Mouse (Mus musculus) forebrain, embryonic 14.5 days (tissue): ENCODE measurements around the gene Spsb1. TPM values are rescaled to one million over a fixed set of nuclear protein-coding genes. Genes with fewer than 3 reads are reported as not detected.
A peak's percentile ranks its signal among the peaks of the same experiment; 100 is the strongest.

Source experiments
- ATAC-seq: fragments of 200-750 bp; cut with Nextera tagmentation; 2 replicates; pipeline ENCODE4 v1.8.0; 2017; ENCODE audit warnings: mild to moderate bottlenecking, moderate library complexity
- DNase-seq: peaks from one replicate; pipeline ENCODE4 v3.0.0-alpha.2; 2015; ENCODE audit warnings: low spot score
- H3K27ac ChIP-seq: fragments of 300-500 bp; sonication (generic); 2 replicates; pipeline ENCODE4 v1.5.1; 2014; ENCODE audit warnings: low read depth, mild to moderate bottlenecking, control low read depth, low read length, moderate library complexity
- H3K27me3 ChIP-seq: fragments of 300-500 bp; sonication (generic); replicated peaks from 2 replicates; pipeline ENCODE4 v1.6.1; 2014; ENCODE audit warnings: low read length, control low read depth, mixed read lengths; ENCODE audit not compliant: control insufficient read depth, insufficient read depth
- H3K36me3 ChIP-seq: fragments of 300-500 bp; sonication (generic); 2 replicates; pipeline ENCODE4 v1.6.1; 2014; ENCODE audit warnings: low read length, control low read depth; ENCODE audit not compliant: control insufficient read depth, insufficient read depth
- H3K4me1 ChIP-seq: fragments of 300-500 bp; sonication (generic); 2 replicates; pipeline ENCODE4 v1.6.1; 2014; ENCODE audit warnings: antibody characterized with exemption, low read length, control low read depth; ENCODE audit not compliant: control insufficient read depth, insufficient read depth
- H3K4me2 ChIP-seq: fragments of 300-500 bp; sonication (generic); 2 replicates; pipeline ENCODE4 v1.6.1; 2014; ENCODE audit warnings: mild to moderate bottlenecking, control low read depth, low read length
- H3K4me3 ChIP-seq: fragments of 300-500 bp; sonication (generic); 2 replicates; pipeline ENCODE4 v1.5.1; 2014; ENCODE audit warnings: low read depth, low read length, control low read depth
- H3K9ac ChIP-seq: fragments of 300-500 bp; sonication (generic); 2 replicates; pipeline ENCODE4 v1.6.1; 2014; ENCODE audit warnings: mild to moderate bottlenecking, low read length, control low read depth, moderate library complexity
- H3K9me3 ChIP-seq: fragments of 300-500 bp; sonication (generic); replicated peaks from 2 replicates; pipeline ENCODE4 v1.6.1; 2016; ENCODE audit warnings: low read length, control low read depth, mixed read lengths; ENCODE audit not compliant: control insufficient read depth
- WGBS: fragments of 180-500 bp; shearing (Covaris S2); extraction: QIAGEN DNeasy Blood & Tissue Kit; methylation state at CpG from one replicate; pipeline ENCODE4 v1.1.7; 2014; 5-methylcytosine and 5-hydroxymethylcytosine counted together
- polyA plus RNA-seq: library from polyadenylated mRNA; unstranded; fragments of >200 nt; fragmentation: Nextera tagmentation; extraction: Ambion mirVana; gene quantifications from 2 replicates; pipeline ENCODE4 v1.2.1, GENCODE M21; 2014

Spsb1 gene
- 4.8 and 6.2 TPM in 2 replicates for polyA plus RNA-seq

DNA sequence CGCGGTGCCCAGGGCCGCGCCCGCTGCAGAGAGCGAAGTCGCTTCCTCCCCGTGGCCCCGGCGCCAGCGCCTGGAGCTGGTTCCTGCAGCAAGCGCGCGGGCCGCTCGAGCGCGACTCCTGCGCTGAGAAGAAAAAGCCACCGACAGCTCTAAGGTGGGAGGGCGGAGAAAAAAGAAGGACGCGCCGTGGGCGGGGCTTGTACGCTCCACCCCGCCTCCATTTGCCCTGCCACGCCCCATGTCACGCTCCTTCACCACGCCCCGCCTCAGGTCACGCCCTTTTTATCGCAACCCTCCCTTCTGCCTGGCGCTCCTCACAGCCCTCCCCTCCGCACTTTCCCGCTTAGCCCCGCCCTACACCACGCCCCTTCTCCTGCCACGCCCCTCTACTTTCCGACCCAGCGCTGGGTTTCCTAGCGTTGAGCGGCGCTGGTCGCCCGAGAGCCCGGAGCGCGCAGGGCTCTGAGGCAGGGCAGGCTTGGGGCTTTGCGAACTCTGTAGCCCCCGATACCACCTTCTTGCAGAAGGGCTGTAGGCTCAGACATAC, at the start of gene Spsb1:
Gene Spsb1 (minus strand): TSS at position 151 of the 547 bp plus-strand sequence.
- H3K4me2 ChIP-seq: peak within 1 kb of the TSS; percentile 97
- H3K4me3 ChIP-seq: peak within 1 kb of the TSS; percentile 56
- 1% methylated on average over 47 of the region's 51 CpGs for WGBS
- no peaks in the 10 kb centered on the region for H3K9me3 ChIP-seq
- H3K27me3 ChIP-seq: peaks cover 28% of the 10 kb centered on the region
- ATAC-seq: peak; percentile 89
- H3K9ac ChIP-seq: peak within 1 kb of the TSS; percentile 69
- peak; percentile 92 for DNase-seq
- no peaks in the 10 kb centered on the region for H3K36me3 ChIP-seq
- H3K4me1 ChIP-seq: peaks cover 11% of the 10 kb centered on the region
- no peak within 1 kb of the TSS for H3K27ac ChIP-seq

DNA sequence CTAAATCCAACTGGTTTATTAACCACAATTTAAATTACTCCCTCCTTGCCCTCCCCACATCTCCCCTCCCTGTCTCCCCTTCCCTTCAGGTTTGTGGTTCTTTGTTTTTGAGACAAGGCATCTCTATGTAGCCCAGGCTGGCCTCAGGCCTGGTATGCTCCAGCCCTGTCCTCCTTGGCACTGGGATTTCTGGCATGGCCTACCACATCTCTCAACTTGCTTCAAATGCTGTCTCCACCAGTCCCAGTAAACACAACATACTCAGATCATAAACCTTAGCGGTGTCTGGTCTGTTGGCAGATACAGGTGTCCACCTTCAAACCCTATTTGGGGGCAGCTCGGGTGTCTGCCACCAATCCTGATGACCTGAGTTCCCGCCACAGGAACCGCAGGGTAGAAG, 48.8 kb upstream of the Spsb1 start:
- Histone ChIP-seq H3K27ac (no peak overlapping the region), H3K36me3 (no peaks in the 10 kb centered on the region), H3K4me3 (no peak overlapping the region), H3K4me2 (no peak overlapping the region), H3K9ac (no peak overlapping the region), H3K4me1 (peaks cover 4% of the 10 kb centered on the region; the same call in 1 of the 2 replicates), H3K9me3 (no peaks in the 10 kb centered on the region), H3K27me3 (no peaks in the 10 kb centered on the region)
- WGBS: 91% methylated on average over 4 of the region's 4 CpGs
- DNase-seq (no peak), ATAC-seq (no peak)

DNA sequence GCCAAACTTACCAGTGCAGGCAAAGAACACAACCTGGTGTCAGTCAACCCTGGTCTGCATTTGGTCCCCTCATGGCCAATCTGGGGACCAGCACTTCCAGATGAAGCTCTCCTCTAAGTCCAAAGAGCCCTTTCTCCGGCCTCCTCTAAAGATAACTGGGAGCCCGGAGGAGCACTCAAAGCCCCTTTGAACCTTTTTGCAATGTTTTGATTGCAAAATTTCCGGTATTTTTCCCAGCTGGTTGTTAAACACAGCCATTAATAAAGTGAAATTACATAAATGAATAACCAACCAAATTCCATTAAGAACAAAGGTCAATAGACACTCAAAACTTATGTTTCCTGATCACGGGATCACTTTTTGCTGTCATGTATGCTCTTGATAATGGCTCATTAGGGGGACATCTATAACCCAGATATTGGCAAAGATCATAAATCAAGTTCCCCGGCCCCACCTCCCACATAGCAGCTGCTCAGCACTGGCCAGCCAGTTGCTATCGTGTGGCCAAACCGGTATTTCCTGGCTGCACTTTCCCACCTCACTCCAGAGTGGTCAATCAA, 48.3 kb upstream of the Spsb1 start:
- no peak for DNase-seq
- Histone ChIP-seq H3K36me3 (no peaks in the 10 kb centered on the region), H3K27me3 (no peaks in the 10 kb centered on the region), H3K4me3 (no peak overlapping the region), H3K9ac (no peak overlapping the region), H3K9me3 (no peaks in the 10 kb centered on the region), H3K4me1 (peaks cover 3% of the 10 kb centered on the region; the same call in 1 of the 2 replicates), H3K27ac (no peak overlapping the region), H3K4me2 (no peak overlapping the region)
- ATAC-seq: no peak
- 84% methylated on average over 7 of the region's 7 CpGs for WGBS

DNA sequence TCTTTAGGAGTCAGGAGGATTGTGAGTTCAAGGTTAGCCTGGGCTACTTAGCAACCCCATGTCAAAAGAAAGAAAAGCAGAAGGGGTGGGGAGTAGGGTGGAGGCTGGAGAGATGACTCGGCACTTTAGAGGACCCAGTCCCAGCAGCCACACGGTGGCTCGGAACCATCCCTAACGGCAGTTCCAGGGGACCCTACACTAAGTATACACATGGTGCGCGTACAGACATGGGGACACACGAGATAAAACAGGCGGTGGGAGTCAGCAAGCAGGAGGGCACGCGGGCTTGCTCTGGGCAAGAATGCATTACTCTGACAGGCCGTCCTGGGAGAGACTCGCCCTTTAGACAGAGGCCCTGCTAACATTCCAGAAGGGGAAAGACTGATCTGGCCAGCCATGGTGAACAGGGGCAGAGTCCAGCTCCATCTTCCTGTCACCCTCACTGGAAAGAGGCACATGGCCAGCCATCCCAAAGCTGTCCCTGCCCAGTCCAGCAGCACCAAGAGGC, 47.2 kb upstream of the Spsb1 start:
- WGBS: 73% methylated on average over 12 of the region's 12 CpGs
- ATAC-seq: no peak

DNA sequence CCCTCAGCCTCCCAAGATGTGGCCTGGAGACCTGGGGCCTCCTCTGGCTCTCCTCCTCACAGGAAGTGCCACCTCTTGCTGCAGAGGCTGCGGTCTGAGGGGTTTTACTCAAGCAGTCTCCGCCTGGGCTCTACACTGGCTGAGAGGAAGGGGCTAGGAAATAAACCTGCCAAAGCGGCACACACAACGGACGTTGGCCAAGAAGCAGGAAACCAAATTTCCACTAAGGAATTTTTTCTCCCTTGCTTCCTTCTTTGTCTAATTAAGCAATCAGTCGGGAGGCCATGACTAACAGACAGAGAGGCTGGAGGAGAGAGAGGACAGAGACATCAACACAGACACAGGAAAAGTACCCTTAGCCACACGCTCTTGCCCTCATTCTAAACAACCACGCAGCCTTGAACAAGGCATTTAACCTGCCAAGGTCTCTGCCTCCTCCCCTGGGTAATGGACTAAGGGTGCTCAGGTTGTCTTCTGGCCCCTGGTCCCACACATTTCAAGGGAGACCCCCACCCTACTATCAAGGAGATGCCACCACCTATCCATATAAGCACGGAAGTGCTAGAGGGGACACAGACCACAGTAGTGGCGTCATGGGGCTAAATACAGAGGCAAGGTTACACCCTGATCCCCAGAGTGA, 46.5 kb upstream of the Spsb1 start:
- DNase-seq (no peak), ATAC-seq (no peak)
- no peaks in the 10 kb centered on the region for H3K36me3 ChIP-seq
- no peak overlapping the region for H3K4me3 ChIP-seq
- no peaks in the 10 kb centered on the region for H3K27me3 ChIP-seq
- no peaks in the 10 kb centered on the region for H3K9me3 ChIP-seq
- no peak overlapping the region for H3K9ac ChIP-seq
- no peak overlapping the region for H3K27ac ChIP-seq
- no peak overlapping the region for H3K4me2 ChIP-seq
- WGBS: 81% methylated on average over 10 of the region's 10 CpGs
- H3K4me1 ChIP-seq: no peaks in the 10 kb centered on the region

More for the DNA sequence above, 47.2 kb upstream of the Spsb1 start:
- H3K9ac ChIP-seq: no peak overlapping the region
- H3K4me1 ChIP-seq: no peaks in the 10 kb centered on the region
- H3K27me3 ChIP-seq: no peaks in the 10 kb centered on the region
- no peak overlapping the region for H3K4me2 ChIP-seq
- no peak overlapping the region for H3K4me3 ChIP-seq
- no peak overlapping the region for H3K27ac ChIP-seq
- H3K36me3 ChIP-seq: no peaks in the 10 kb centered on the region
- no peak for DNase-seq
- H3K9me3 ChIP-seq: no peaks in the 10 kb centered on the region

DNA sequence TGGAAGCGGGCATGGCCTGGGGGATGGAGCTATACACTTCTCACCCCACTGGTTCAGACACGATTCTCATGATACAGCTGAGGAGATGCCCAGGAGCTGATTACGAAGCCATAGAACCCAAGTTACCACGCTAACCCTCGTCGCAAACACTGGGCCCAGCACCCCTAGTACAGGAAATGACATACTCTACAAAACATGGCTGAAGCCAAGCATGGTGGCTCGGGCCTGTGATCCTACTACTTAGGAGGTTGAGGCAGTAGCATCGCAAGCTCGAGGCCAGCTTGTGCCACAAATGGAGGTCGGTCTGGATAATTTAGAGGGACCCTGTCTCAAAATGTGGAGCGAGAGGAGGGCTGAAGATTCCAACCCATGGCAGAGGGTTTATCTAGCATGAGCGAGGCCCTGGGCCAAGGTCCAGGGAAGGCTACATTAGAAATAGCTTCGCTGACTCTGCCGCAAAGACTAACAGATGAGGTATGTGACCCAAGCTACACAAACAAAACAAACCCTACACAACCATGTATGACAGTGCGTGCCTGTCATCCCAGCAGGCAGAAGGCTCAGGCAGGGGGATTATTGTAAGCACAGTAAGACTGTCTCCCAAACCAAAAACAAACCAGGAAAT, 45.2 kb upstream of the Spsb1 start:
- Histone ChIP-seq H3K9me3 (no peaks in the 10 kb centered on the region), H3K4me1 (no peaks in the 10 kb centered on the region), H3K27ac (no peak overlapping the region), H3K4me2 (no peak overlapping the region), H3K4me3 (no peak overlapping the region), H3K27me3 (no peaks in the 10 kb centered on the region), H3K9ac (no peak overlapping the region), H3K36me3 (no peaks in the 10 kb centered on the region)
- DNase-seq (no peak), ATAC-seq (no peak)
- 93% methylated on average over 15 of the region's 15 CpGs for WGBS

DNA sequence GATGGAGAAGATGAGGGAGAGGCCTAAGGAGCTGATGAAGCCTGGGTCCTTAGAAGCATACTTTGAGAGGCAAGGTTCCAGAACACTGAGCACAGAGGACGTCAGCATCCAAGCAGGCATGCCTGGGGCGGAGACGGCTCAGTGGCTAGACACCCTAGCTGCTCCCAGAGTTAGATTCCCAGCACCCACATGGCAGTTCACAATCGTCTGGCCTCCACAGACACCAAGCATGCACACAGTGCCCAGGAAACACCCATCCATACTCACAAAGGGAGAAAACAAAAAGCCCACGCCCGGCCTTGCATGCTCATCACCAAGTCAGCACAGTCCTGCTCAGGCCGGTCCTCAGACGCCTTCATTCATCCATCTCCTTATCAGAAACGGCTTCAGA, 44.7 kb upstream of the Spsb1 start:
- WGBS: 74% methylated on average over 9 of the region's 9 CpGs
- Histone ChIP-seq H3K27me3 (no peaks in the 10 kb centered on the region), H3K9me3 (no peaks in the 10 kb centered on the region), H3K27ac (no peak overlapping the region), H3K9ac (no peak overlapping the region), H3K36me3 (no peaks in the 10 kb centered on the region), H3K4me2 (no peak overlapping the region), H3K4me1 (no peaks in the 10 kb centered on the region), H3K4me3 (no peak overlapping the region)
- ATAC-seq (no peak), DNase-seq (no peak)

DNA sequence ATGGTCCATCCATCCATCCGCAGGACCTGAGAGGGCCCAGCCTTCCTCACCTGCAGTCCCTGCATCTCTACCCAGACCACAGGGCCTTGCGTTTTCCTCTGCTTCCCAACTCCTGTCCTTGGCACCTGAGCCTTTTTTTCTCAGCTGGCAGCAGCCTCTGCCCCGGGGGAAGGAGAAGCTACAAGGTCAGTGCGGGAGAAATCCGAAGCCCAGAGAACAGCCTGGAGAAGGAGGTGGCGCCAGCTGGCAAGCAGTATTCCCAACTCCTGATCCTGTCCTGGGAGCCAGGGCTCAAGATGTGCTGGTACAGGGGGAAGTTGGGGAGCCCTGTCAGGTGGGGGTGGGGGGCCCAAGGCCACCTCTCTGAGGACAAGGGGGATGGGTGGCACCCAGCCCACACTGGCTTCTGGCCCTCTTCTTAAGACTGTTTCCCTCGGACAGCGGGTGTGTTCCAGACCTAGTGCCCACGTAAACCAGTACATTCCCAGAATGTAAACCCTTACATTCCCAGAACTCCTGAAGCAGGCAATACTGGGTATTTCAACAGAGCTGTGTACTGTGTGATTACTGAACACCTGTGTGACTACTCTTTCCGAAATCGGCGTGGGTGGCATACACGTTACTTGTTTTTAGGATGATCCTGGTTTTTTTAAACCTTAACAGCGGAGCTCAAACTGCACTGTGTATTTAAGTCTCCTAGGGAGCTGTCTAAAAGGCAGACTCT, 44.1 kb upstream of the Spsb1 start:
- H3K27me3 ChIP-seq: no peaks in the 10 kb centered on the region
- no peaks in the 10 kb centered on the region for H3K4me1 ChIP-seq
- no peak overlapping the region for H3K4me3 ChIP-seq
- no peak overlapping the region for H3K4me2 ChIP-seq
- DNase-seq (no peak), ATAC-seq (no peak)
- H3K36me3 ChIP-seq: no peaks in the 10 kb centered on the region
- no peaks in the 10 kb centered on the region for H3K9me3 ChIP-seq
- H3K27ac ChIP-seq: no peak overlapping the region
- no peak overlapping the region for H3K9ac ChIP-seq
- WGBS: 85% methylated on average over 14 of the region's 14 CpGs
